Mouse (Mus musculus): ENCODE measurements at regions not wholly inside any gene's neighbourhood (a gene's known extent, or its start where the extent isn't known, plus 50 kb on each side); places are given as distances from the start of the nearest gene placed in this dataset.
A peak's percentile ranks its signal among the peaks of the same experiment; 100 is the strongest.

DNA sequence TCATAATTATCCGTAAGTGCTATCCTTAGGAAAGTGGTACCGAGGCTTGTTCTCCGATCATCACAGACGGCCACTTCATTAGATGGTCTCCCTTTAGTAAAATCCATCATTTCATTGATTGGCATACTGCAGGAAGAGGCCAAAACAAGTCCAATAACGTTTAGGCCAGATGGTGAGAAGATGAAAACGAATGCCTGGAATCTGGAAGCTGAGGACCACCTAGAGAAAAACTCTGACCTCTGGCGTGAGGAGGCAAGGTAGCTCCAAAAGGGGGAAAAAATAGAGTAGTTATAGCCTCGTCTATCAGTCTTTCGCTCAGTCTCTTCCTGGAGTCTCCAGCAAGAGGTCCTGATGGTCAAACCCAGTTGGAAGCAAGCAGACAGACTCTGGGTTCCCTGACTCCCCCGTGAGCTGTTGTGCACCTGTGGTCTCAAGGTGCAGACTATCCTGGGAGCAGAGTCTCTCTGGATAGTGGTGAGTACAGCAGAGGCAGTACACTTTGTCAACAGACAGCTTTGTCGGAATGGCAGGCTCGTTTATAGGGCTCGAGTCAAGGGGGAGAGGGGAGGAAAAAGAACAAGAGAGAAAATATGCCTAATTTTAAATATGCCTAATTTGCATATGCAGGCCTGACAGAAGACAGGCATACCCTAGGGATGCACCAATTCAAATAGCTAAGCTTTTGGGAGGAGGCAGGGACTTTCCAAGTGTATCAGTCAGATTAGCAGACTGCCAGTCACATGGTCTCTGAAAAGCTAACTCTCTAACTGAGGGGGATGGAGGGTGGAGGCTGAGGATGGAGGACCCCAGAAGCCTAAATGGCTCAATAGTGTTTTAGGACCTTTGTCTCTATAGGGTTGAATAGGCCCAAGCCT, 73.0 kb upstream of the Atp2b1 start:
- DNase-seq = no peak

DNA sequence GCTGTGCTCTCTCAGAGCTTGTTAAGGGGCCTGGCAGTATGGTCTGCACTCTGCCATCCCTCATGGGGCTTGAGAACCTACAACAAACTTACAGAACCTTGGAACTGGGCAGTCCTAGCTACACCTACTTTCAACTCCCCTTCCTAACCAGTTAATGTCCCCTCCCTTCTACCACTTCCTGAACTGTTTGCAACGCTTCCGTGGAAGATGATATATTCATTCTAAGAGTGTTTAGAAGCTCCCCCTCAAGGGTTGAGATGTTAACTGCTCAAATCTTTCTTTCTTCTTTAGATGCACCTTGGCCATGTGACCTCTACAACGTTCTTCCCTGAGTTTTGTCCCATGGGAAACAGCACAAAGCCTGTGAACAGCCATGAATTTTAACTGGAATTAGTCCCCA, 72.3 kb upstream of the Atp2b1 start:
- DNase-seq = no peak

DNA sequence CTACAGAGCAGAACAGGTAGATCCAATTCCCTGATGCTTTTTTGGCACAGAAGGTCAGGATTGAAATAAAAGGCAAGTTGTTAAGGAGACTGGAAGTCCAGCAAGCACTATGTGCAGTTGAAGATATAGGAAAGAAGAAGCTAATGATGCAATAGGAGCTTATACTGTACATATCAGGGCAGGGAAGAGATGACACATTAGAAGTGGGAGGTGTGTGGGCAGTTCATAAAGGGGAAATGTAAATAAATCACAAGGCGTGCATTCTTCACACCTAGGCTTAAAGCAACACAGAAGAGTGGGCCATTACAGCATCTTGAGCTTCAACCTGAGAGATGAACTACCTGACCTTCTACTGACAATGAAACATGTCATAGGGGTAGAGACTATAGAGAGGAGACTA, 71.5 kb upstream of the Atp2b1 start:
- no peak for DNase-seq

DNA sequence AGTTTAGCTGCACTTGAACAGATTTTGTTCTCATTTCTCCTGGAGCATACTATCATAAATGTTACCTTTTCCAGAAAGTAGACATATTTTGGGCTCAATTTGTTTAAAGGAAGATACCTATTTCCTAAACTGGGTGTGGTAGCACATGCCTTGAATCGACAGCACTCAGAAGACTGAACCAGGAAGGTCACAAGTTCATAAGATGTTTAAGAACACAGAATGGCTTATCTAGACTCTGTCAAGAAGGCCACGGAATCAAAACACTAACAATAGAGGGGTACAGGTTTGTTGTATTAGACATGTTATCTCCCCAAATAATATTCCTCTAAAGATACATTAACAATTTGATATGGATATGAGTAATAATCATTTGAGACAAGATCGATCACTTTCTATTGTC, 64.4 kb upstream of the Atp2b1 start:
- DNase-seq = no peak

DNA sequence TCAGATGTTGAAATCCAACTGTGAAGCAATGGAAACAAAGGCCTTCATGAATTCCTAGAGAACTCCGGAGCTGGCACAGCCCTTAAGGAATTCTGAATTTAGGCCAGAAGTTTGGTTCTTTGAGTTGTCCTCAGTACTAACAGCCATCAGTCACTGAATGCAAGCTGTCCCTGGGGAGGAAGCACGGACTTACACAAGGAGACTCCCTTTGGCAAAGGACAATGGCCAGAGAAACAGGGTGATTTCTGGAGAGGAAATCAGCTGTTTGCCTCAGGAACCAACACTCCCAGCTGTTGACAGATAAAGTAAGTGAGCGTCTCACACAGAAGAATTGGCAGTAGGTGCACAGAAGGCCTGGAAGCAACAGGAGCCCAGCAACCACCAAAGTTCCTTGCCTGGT, 56.8 kb upstream of the Atp2b1 start:
- DNase-seq = peak; percentile 53

DNA sequence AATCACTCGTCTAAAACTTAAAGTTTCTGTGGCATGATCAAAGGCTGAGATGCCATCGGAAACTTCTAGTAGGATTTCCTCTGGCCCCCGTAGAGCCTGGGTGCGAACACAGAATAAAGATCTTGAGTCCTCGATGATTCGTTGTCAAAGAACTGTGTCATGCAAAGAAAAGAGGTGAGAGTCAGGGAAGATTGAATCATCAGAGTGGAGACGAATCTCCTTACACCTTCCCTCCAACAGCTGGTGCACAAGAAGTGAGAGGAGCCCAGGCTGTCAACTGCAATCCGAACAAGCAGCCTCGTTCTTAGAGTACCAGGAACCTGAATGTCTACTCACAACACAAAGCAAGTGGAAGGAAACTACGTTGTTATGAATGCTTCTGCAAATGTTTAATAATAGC, 52.7 kb upstream of the Atp2b1 start:
- no peak for DNase-seq

DNA sequence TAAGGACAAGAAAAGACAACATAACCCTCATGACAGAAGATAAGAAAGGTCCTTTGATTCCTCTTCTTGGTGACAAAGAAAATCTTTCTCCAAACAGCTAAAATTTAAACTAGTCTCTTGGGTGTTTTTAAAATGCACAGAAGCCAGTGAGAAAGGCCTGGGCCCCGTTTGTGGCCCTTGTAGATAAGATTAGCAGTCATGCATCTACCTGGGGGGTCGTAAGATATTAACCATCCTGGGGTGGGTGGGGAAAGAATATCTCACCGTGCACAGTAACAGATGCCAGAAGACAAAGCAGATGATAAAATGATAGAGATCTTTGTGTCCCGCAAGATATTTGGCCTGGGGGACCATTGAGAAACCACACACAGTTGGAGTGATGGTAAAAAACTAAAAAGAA, 51.5 kb upstream of the Atp2b1 start:
- DNase-seq = no peak

DNA sequence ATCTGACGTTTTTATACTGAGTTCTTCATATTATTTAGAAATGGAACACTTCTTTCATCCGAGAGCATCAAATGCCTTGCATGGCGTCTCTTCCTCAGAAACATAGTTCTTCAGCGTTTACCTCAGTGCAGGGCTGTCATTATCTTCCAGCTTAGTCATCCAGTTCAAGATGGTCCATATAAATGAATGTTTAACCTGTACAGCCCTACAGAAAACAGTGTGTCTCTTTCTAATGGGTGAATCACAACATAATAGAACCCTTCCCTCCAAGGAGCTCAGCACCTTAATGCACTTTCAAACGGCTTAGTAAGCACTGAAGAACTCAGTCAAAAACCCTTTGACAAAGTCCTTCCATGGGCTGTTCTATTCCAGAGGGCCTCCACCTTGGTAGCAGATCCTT, 49.8 kb upstream of the Atp2b1 start:
- no peak for DNase-seq

Data from gastrocnemius, postnatal 25 days (tissue).